Mouse (Mus musculus) spleen, adult 18-20 months (tissue): Measurements from ENCODE around the gene Ubr1.

ENCODE experiments used
- DNase-seq, 2 experiments: peaks; one replicate each; pipeline ENCODE4 v3.0.0; 2022; ENCODE audit warnings: mixed read lengths in 2 of 2

The Ubr1 gene

GRCm38 (mm10) chr2:120852626-120853025, 117.9 kb downstream of the Ubr1 start:
- no peak for DNase-seq

DNA sequence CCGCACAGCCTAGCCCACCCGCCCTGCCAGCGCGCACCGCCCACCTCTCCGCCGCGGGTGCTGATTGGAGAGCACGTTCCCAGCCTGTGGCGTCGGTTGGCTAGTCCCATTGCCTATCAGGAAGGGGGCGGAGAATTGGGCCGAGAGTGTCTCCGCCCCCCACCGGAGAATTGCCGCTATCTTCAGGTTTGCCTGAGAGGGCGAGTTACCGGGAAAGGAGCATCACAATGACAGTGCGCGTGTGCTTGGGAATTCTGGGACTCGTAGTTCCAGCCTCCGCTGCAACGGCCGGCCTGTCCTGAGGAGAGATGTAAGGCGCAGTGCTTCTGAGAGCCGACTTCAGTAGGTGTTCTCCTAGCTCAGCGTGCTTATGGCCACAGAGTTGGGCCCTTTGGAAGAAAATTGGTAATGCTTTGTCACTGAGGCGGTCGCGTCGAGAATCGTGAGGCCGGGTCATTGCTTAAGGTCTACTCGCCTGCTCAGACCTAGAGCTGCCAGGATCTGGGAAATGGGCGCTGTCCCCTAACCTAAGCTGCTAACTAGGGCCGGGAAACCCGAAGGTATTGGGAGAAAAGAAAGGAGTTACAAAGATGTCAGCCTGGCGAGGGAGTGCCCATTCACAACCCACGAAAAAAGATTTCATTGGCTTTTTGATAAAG, 120.0 kb downstream of the Ubr1 start, which contains the start of gene Ttbk2:
Gene Ttbk2, minus strand, starts transcription at position 181 of the 659 bp plus-strand sequence.
- DNase-seq: peak; percentile 92 to 97

DNA sequence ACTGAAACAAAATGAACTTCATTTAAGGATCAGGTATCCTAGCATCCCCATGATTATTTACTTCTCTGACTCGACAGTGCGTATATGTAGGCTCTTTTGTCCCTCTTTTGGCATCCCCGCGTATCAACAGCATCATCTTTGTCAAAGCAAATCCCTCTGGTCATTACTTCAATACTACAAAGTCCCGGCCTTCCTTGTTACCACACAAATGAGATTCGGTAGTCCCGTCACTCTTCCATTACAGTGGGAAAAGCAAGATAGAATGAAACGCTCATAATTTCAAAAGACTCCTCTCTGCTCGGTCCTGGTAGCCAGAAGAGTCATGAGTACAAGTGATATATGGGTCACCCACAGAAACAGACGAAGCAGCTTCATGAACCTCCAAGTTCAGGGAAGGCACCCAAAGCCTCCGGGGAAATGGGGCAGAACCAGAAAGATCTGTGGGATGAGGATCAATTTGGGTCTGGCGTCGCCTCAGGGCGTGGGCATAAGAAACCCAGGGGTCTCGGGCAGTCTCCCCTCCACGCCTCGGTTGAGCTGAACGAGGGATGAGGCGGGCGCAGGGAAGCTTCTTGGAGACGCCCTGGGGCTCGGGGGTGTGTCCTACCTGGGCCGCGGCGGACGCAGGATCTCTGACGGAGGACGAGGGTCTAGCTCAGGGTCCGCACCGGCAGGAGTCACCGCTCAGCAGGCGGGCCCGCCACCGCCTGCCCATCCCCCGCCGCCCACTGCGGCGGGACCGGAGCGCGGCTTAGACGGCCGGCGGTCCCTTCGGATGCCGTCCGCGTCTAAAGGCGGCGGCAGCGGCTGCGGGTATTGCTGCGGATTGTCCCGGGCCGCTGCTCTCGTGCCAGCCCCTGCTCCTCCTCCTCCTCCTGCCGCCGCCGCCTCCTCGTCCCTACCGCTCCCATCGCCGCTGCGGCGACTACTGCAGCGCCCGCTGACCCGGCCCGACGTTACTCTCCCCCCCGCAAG, 120.8 kb downstream of the Ubr1 start, which contains the start of gene Cdan1:
Gene Cdan1, minus strand, starts transcription at position 680 of the 975 bp plus-strand sequence.
- no peak for DNase-seq

DNA sequence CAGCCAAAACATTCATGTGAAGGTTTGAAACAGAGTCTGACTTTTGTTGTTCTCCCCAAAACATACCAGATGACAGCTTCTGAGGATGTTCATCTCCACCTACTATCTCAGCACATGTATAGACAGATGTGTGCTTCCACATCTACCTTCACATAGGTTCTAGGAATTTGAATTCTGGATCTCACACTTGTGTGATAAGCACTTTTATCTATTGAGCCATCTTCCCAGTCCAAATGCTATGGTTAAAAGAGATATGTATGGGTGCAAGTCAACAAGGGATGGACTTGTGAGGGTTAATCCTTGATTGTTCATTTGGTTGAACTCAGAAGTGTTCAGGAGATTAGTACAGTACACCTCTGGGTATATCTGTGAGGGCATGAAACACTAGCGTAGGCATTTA, 125.2 kb downstream of the Ubr1 start:
- DNase-seq: no peak

DNA sequence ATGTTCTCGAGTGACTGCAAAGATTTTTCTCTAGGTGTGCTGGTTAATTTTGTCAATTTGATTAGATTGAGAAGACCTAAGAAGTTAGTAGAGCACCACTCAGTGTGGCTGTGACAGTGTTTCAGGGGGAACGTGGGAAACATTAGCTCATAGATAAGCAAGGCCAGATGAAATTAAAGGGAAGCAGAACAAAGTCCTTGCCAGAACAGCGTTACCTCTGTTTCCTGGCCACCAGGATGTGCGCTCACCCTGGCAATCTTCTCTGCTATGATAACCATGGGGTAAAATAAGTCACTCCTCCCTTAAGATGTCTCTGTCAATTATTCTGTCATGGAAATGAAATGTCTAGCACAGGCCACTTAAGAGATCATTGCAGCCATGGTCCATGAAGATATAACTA, 126.5 kb downstream of the Ubr1 start:
- DNase-seq: no peak

DNA sequence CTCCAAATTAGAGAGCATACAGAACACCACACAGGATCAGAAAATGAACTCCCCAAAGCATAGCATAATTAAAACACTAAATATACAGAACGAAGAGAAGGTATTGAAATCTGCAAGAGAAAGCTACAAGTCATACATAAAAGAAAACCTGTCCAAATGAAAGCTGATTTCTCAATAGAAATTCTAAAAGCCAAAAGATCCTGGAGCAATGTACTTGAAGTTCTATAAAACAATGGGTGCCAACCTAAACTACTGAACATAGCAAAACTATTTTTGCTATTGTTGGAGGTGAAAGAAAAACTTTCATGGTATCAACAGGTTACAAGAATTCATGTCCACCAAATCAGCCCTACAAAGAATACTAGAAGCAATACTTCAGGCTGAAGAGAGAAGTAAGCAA, 129.3 kb downstream of the Ubr1 start:
- no peak for DNase-seq

GRCm38 (mm10) chr2:120835167-120835566, 135.3 kb downstream of the Ubr1 start:
- DNase-seq: no peak

GRCm38 (mm10) chr2:120826936-120827638, 143.4 kb downstream of the Ubr1 start:
- no peak for DNase-seq
